Mouse (Mus musculus): ENCODE measurements around the gene Mast4.

The Mast4 gene

DNA sequence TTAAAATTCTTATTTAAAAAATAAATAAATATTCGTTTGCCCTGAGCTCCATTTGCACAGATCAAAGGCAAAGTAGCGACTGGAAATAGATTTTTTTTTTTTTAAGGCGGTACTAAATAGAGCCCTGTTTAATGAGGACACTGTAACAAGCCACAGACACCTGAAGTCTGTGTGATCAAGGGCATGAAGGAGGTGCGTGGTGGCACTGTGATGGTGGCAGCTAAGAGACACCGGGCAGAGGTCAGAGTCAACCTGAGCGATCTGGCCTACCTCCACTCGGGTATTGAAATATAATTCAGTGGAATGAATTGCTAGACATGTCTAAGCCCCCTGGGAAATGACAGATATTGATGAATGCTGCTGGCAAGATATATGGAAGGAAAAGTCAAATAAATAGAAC lies 184.9 kb downstream of the Mast4 start:
- no peak for DNase-seq (ENCODE audit: low read depth, low spot score)
- no peaks in the 10 kb centered on the region for H3K27me3 ChIP-seq (ENCODE audit: control insufficient read depth, insufficient read depth, low read length, poor library complexity, severe bottlenecking)
- no peaks in the 10 kb centered on the region for H3K36me3 ChIP-seq (ENCODE audit: control insufficient read depth, insufficient read depth, low read length, poor library complexity, severe bottlenecking)

DNA sequence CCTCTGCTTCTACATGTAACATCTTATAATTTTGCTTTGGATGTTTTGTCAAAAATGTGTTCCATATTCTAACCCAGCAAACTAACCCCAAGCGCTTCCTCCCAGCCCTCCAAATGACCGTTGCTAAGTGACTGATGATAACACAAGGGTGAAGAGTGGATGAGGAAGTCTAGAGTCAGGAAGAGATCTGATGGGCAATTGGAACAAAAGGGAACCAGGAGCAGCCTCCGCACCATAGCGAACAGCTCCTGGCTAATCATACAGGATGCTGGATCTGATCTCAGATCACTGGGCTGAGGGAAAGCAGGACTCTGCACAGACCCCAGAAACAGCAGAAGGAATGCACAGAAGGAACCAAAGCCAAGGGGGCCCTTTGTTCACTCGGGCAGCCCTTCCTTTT lies 190.0 kb downstream of the Mast4 start:
- H3K36me3 ChIP-seq (ENCODE audit: control insufficient read depth, insufficient read depth, low read length, poor library complexity, severe bottlenecking), result no peaks in the 10 kb centered on the region
- DNase-seq (ENCODE audit: low read depth, low spot score), result no peak
- no peaks in the 10 kb centered on the region for H3K27me3 ChIP-seq (ENCODE audit: control insufficient read depth, insufficient read depth, low read length, poor library complexity, severe bottlenecking)

DNA sequence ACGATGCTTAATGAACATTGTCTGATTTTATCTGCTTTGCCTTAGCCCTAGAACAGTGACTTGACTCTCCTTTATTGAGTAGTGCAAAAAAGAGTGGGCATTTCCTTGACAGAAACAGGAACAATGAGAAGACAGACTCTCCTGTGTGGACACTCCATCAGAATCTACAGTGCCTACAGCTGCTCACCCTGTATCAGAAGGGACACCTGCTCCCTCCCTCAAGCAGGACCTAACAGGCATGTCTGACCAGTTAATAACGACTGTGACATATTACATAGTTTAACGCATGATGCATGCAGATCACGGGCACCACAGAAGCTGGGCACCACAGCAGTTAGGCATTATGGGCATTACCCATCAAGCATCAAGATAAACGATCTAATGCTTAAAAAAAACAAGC lies 193.0 kb downstream of the Mast4 start:
- Histone ChIP-seq H3K36me3 (ENCODE audit: control insufficient read depth, insufficient read depth, low read length, poor library complexity, severe bottlenecking) (no peaks in the 10 kb centered on the region), H3K27me3 (ENCODE audit: control insufficient read depth, insufficient read depth, low read length, poor library complexity, severe bottlenecking) (no peaks in the 10 kb centered on the region)
- DNase-seq (ENCODE audit: low read depth, low spot score), result no peak

DNA sequence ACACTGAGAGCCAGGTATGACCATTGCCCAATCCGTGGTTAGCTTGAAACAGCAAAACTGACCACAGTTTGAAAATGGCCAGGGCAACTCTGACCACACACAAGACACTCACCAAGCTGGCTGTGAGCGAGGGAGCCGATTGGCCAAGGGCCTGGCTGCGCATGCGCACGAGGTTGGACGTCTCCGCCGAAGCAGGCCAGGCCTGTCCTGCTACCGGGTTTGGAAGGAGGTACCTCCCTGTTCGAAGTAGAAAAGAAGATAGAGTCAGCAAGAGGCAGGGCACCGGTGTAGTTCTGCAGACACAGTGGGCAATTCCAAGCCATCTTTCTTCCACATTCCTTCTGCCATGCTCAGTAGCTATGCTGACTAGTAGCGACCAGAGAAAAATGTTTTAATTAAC lies 194.2 kb downstream of the Mast4 start:
- DNase-seq (ENCODE audit: low read depth, low spot score), result no peak
- Histone ChIP-seq H3K27me3 (ENCODE audit: control insufficient read depth, insufficient read depth, low read length, poor library complexity, severe bottlenecking) (no peaks in the 10 kb centered on the region), H3K36me3 (ENCODE audit: control insufficient read depth, insufficient read depth, low read length, poor library complexity, severe bottlenecking) (no peaks in the 10 kb centered on the region)

DNA sequence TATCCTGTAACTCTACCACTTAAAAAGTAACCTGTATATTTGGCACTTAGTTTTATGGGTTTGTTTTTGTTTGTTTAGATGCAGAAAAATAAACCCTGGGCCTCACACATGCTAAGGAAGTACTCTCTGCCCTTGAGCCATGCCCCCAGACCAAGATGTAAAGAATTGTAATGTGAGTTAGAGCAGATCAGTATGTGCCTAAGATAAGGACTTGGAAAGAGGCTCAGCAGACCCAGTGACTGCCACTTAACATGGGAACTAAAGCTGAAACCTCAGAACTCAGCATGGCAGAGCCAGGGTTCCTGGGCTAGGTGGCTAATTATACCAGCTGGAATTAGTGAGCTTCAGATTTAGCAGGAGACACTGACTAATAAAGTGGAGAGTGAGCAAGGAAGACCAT lies 196.0 kb downstream of the Mast4 start:
- Histone ChIP-seq H3K36me3 (ENCODE audit: control insufficient read depth, insufficient read depth, low read length, poor library complexity, severe bottlenecking) (no peaks in the 10 kb centered on the region), H3K27me3 (ENCODE audit: control insufficient read depth, insufficient read depth, low read length, poor library complexity, severe bottlenecking) (no peaks in the 10 kb centered on the region)
- DNase-seq (ENCODE audit: low read depth, low spot score), result no peak

DNA sequence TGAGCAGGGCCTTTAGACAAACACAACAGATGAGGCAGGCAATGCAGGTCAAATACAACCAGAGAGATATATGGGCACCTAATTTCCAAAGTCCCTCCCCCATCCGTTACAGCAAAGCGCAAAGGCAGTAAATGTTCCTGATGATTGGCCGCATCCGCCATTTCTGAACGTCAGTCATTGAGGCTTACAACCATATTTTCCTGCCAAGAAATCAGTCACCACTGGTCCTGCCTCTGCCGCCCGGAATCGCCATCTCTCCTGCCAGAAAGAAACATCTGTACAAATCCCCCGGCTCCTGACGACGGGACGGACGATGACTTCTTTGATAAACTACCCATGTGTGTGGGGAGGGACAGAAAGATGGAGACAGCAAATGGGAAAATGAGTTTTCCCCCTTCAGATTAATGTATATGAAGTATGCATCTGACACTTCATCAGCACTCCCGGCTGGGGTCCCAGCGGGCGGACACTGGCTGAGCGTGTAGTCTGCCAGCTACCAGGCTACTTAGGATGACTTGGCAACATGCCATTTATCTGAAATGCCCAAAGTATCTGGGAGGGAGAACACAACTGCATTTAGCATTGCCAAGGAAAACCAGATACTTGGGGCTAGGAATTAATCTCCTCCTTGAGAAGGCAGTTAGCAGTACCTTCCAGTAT lies 198.9 kb downstream of the Mast4 start:
- no peak for DNase-seq (ENCODE audit: low read depth, low spot score)
- Histone ChIP-seq H3K36me3 (ENCODE audit: control insufficient read depth, insufficient read depth, low read length, poor library complexity, severe bottlenecking) (no peaks in the 10 kb centered on the region), H3K27me3 (ENCODE audit: control insufficient read depth, insufficient read depth, low read length, poor library complexity, severe bottlenecking) (no peaks in the 10 kb centered on the region)

DNA sequence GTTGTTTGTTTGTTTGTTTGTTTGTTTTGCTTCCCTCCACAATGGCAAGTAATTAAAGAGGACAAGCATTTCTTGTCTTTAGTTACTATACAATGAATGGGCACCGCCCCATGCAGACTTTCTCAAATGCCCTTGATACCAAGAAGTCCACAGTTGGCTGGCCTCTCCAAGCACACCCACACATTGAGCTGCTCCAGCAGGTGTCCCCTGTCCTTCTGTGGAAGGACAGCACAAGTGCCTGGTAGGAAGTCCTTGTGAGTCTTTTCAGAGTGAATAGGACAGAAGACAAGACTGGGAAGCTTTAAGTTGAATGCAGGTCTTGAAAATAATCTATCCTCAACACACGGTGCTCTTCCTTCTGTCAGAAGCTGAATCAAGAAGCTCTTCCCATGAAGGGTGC lies 202.5 kb downstream of the Mast4 start:
- Histone ChIP-seq H3K36me3 (ENCODE audit: control insufficient read depth, insufficient read depth, low read length, poor library complexity, severe bottlenecking) (no peaks in the 10 kb centered on the region), H3K27me3 (ENCODE audit: control insufficient read depth, insufficient read depth, low read length, poor library complexity, severe bottlenecking) (no peaks in the 10 kb centered on the region)
- no peak for DNase-seq (ENCODE audit: low read depth, low spot score)

DNA sequence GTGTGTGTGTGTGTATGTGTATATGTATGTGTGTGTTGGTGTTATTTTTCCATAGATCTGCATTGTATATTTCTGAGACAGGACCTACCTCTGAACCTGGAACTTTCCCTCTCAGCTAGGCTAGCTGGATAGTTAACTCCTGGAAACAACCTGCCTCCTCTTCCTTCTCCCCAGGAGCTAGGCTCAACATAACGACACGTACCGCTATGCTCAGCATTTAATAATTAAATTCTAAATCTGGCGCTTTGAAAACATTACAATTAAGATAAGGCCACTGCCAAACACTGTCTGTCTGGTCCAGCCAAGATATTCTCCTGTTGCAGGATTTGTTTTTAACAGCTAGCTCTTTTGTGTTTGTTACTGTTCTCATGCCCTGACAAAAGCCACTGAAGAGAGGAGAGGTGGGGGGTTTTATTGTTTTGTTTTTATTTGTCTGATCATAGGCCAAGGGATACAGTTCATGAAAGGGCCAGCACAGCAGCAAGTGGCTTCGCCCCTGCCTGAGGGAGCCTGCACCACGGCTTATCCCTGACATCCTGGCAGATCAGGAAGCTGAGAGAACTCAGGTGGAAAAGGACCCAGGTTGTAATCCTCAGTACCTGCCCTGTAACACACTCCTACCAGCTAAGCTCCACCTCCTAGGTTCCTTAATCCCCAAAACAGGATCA lies 205.0 kb downstream of the Mast4 start:
- Histone ChIP-seq H3K27me3 (ENCODE audit: control insufficient read depth, insufficient read depth, low read length, poor library complexity, severe bottlenecking) (no peaks in the 10 kb centered on the region), H3K36me3 (ENCODE audit: control insufficient read depth, insufficient read depth, low read length, poor library complexity, severe bottlenecking) (no peaks in the 10 kb centered on the region)
- no peak for DNase-seq (ENCODE audit: low read depth, low spot score)

DNA sequence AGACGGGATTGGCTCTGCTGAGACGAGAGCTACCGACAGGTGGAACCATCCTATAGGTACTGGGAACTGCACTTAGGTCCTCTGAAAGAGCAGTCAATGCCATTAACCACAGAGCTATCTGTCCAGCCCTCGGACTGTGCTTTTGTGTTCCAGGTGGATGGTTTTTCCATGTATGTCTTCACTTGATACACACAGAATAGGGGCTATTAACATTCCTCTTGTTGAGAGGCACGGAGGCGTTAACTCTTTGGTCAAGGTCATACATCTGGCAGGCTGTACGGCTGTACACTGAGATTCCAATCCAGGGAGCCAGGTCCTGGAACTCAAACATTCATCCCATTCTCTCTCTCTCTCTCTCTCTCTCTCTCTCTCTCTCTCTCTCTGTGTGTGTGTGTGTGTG lies 205.6 kb downstream of the Mast4 start:
- no peak for DNase-seq (ENCODE audit: low read depth, low spot score)
- Histone ChIP-seq H3K27me3 (ENCODE audit: control insufficient read depth, insufficient read depth, low read length, poor library complexity, severe bottlenecking) (no peaks in the 10 kb centered on the region), H3K36me3 (ENCODE audit: control insufficient read depth, insufficient read depth, low read length, poor library complexity, severe bottlenecking) (no peaks in the 10 kb centered on the region)

DNA sequence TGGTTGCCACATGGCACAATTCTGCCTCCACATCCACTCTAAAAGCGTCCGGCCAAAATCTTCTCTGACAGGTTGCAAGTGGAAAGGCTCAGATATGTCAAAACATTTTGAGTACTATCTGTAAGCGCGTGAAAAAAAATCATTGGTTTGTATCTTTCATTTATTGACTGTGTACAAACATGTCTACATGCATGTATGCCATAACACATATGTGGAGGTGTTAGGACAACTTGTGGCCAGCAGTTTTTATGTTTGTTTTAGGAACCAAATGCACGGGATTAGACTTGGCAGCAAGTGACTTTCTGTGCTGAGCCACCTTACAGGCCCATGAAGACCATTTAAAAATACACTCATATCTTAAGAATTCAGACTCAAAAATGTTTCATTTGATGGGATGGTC lies 206.7 kb downstream of the Mast4 start:
- Histone ChIP-seq H3K27me3 (ENCODE audit: control insufficient read depth, insufficient read depth, low read length, poor library complexity, severe bottlenecking) (no peaks in the 10 kb centered on the region), H3K36me3 (ENCODE audit: control insufficient read depth, insufficient read depth, low read length, poor library complexity, severe bottlenecking) (no peaks in the 10 kb centered on the region)
- DNase-seq (ENCODE audit: low read depth, low spot score), result no peak

DNA sequence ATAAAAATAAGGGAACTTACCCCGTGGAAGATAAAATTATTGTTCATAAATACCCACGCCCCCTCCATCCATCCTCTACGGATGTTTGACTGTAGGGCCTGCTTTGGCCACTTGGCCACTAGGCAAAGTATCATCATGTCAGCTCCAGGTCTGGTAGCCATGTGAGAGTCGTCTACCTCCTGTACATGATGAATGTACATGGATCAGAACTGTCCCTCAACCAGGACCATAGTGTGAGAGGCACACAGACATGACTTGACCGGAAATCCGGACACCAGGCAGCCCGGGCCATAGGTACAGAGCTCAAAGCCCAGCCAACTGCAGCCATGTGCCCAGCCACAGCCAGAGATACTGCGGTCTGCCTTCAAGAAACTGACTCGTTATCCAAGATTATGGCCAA lies 210.6 kb downstream of the Mast4 start:
- Histone ChIP-seq H3K36me3 (ENCODE audit: control insufficient read depth, insufficient read depth, low read length, poor library complexity, severe bottlenecking) (no peaks in the 10 kb centered on the region), H3K27me3 (ENCODE audit: control insufficient read depth, insufficient read depth, low read length, poor library complexity, severe bottlenecking) (no peaks in the 10 kb centered on the region)
- DNase-seq (ENCODE audit: low read depth, low spot score), result no peak

DNA sequence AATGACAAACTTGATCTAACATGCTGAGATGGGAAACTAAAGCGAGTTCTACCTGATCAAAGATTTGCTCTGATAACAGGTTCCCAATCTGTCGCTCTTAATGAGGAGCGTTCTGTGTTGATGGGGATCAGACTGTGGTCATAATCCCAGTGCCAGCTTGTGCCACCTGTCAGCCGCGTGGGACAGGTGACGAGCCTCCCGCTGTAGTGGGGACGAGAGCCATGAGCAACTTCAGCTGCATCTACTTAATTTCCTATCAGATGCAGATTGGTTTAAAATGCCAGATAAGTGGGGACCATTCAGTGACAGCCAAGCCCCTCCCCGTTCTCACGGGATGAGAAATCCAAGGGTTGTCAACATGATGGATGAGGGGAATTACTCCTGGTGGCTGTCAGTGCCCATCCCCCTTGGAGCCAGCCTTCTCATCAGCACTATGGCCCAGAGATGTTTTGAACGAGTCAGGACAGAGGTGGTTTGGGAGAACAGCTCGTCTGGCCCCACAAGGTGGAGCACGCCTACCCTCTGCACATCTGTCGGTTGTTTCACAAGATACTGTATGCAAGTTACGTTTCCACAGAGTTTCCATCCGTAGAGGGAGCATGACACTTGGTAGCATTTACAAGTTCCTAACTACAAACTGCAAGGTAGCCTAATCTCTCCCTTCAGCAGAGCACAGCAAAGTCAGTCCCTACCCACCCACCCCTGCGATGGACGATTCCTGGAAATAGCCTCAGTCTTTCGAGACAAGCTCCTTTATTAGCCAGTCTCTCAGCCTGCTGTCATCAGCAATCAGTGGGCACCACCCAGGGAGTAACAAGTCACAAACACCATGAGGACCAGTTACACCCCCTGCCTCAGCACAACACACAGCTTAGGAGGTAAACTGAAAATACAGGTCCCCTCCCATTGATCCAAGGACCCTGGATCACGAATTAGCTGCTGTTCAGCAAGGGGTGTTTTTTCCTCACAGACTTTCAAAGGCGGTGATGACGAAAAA lies 212.2 kb downstream of the Mast4 start:
- Histone ChIP-seq H3K36me3 (ENCODE audit: control insufficient read depth, insufficient read depth, low read length, poor library complexity, severe bottlenecking) (no peaks in the 10 kb centered on the region), H3K27me3 (ENCODE audit: control insufficient read depth, insufficient read depth, low read length, poor library complexity, severe bottlenecking) (no peaks in the 10 kb centered on the region)
- no peak for DNase-seq (ENCODE audit: low read depth, low spot score)

DNA sequence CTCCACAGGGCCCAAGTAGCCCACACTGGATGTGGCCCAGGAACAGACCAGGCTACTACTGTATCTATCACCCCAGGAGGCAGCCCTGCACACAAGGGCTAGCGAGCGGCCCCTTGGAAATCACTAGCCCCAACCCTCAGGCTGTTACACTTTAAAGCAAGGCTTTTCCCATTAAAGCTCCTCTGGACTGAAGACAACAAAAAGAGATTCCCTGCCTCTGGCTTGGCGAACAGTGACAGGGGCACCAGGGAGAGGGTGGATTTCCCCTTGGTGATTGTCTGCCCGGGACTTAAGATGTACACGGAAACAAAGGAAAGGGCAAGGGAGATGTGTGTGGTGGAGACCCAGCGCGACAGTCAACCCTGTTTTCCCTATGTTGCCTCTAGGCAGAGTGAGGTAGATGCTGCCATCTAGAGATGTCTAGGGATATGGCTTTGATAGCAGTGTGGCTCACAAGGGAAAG lies 213.6 kb downstream of the Mast4 start:
- H3K27me3 ChIP-seq (ENCODE audit: control insufficient read depth, insufficient read depth, low read length, poor library complexity, severe bottlenecking), result no peaks in the 10 kb centered on the region
- DNase-seq (ENCODE audit: low read depth, low spot score), result no peak
- H3K36me3 ChIP-seq (ENCODE audit: control insufficient read depth, insufficient read depth, low read length, poor library complexity, severe bottlenecking), result no peaks in the 10 kb centered on the region

DNA sequence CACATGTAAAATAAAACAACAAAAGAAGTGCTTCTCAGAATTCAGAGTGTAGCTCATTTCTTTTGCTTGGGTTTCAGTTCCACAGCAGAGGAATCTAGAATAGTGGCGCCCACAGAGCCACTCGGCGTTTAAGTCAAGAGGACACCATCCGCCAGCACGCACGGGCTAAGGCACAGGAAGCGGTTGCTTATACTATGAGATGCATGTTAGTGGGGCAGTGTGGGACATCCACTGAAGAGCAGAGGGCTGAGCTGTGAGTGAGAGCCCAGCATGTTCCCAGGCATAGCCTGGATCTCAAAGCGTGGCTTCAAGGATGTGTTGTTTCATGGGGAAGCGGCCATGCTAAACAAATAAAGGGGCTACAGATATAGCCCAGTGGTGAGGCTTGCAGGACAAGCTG lies 214.6 kb downstream of the Mast4 start:
- DNase-seq (ENCODE audit: low read depth, low spot score), result no peak
- Histone ChIP-seq H3K36me3 (ENCODE audit: control insufficient read depth, insufficient read depth, low read length, poor library complexity, severe bottlenecking) (no peaks in the 10 kb centered on the region), H3K27me3 (ENCODE audit: control insufficient read depth, insufficient read depth, low read length, poor library complexity, severe bottlenecking) (no peaks in the 10 kb centered on the region)

DNA sequence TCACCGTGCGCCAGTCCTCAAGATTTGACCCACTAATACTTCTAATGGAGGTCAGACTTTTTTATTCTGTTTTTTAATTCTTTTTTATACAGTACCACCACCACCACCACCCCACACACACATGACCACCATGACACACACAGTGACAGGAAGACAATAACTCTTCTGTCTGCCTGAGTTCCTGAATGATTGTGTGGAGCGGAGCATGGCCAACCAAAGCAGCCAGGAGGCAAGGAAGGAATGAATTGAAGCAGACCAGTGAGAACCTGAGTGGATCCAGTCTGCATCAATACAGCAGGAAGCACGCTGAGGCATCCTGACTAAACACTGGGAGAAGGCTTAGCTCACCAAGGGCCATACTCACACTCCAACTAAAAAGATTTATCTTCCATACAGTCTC lies 219.2 kb downstream of the Mast4 start:
- Histone ChIP-seq H3K36me3 (ENCODE audit: control insufficient read depth, insufficient read depth, low read length, poor library complexity, severe bottlenecking) (no peaks in the 10 kb centered on the region), H3K27me3 (ENCODE audit: control insufficient read depth, insufficient read depth, low read length, poor library complexity, severe bottlenecking) (no peaks in the 10 kb centered on the region)
- no peak for DNase-seq (ENCODE audit: low read depth, low spot score)

Data from splenic B cell, adult 2 months (primary cell).